Mouse (Mus musculus) C2C12 (cell line): ENCODE results near the gene Pdss2. TPM values are rescaled to one million over a fixed set of nuclear protein-coding genes. Genes with fewer than 3 reads are reported as not detected.

Source experiments
- H3K27me3 ChIP-seq: one replicate; pipeline ENCODE4 v1.6.1; 2011; ENCODE audit not compliant: control insufficient read depth, insufficient read depth, insufficient read length
- H3K36me3 ChIP-seq: one replicate; pipeline ENCODE4 v1.6.1; 2011; ENCODE audit not compliant: control insufficient read depth, insufficient read depth
- H3K4me3 ChIP-seq: one replicate; pipeline ENCODE4 v1.5.1; 2011; ENCODE audit warnings: mild to moderate bottlenecking, control low read depth; ENCODE audit not compliant: poor library complexity, insufficient read depth, severe bottlenecking
- H3K79me2 ChIP-seq: one replicate; pipeline ENCODE4 v1.6.1; 2011; ENCODE audit not compliant: control insufficient read depth, insufficient read depth
- H3K79me3 ChIP-seq: one replicate; pipeline ENCODE4 v1.6.1; 2011; ENCODE audit warnings: low read depth, control low read depth
- H3ac ChIP-seq: one replicate; pipeline ENCODE3; 2011; ENCODE audit warnings: low read depth; ENCODE audit not compliant: control insufficient read depth, insufficient read length
- CEBPB ChIP-seq: IDR thresholded peaks from one replicate; pipeline ENCODE4 v1.6.1; 2011; ENCODE audit warnings: low read depth, mild to moderate bottlenecking, control low read depth, moderate library complexity
- CTCF ChIP-seq: IDR thresholded peaks from one replicate; pipeline ENCODE4 v1.5.1; 2011; ENCODE audit not compliant: control insufficient read depth, insufficient read depth, insufficient read length
- FOSL1 ChIP-seq: IDR thresholded peaks from one replicate; pipeline ENCODE4 v1.8.0; 2011; ENCODE audit warnings: mild to moderate bottlenecking, low read length; ENCODE audit not compliant: poor library complexity, insufficient read depth, severe bottlenecking
- MAX ChIP-seq: IDR thresholded peaks from one replicate; pipeline ENCODE4 v1.6.1; 2011; ENCODE audit warnings: mild to moderate bottlenecking, control low read depth
- MYOD1 ChIP-seq: IDR thresholded peaks from one replicate; pipeline ENCODE4 v1.6.1; 2011; ENCODE audit warnings: low read depth; ENCODE audit not compliant: control insufficient read depth, insufficient read length
- MYOG ChIP-seq: IDR thresholded peaks from one replicate; pipeline ENCODE4 v1.6.1; 2011; ENCODE audit not compliant: control insufficient read depth, insufficient read length; ENCODE audit errors: extremely low read depth
- USF1 ChIP-seq: IDR thresholded peaks from one replicate; pipeline ENCODE4 v1.6.1; 2011; ENCODE audit warnings: low read depth, mild to moderate bottlenecking, control low read depth, moderate library complexity
- polyA plus RNA-seq: library from polyadenylated mRNA; unstranded; fragments of >200 nt; fragmentation: generic; extraction: Trizol; gene quantifications from one replicate; pipeline ENCODE4 v1.2.1, GENCODE M21; 2012; ENCODE audit warnings: missing spikeins

The Pdss2 gene
- polyA plus RNA-seq, 1 experiment, result 7.5 TPM

GRCm38 (mm10) chr10:43483426-43483995, 262.2 kb downstream of the Pdss2 start:
- Histone ChIP-seq H3K4me3 (no peak overlapping the region), H3ac (no peak overlapping the region), H3K79me3 (peaks cover 60% of the 10 kb centered on the region), H3K79me2 (peaks cover 87% of the 10 kb centered on the region), H3K27me3 (no peaks in the 10 kb centered on the region), H3K36me3 (no peaks in the 10 kb centered on the region)
- TF ChIP-seq USF1, result no peak
- TF ChIP-seq FOSL1, result no peak
- TF ChIP-seq MYOG, result no peak
- TF ChIP-seq CTCF, result no peak
- no peak for TF ChIP-seq MYOD1
- TF ChIP-seq CEBPB, result no peak
- TF ChIP-seq MAX, result no peak

DNA sequence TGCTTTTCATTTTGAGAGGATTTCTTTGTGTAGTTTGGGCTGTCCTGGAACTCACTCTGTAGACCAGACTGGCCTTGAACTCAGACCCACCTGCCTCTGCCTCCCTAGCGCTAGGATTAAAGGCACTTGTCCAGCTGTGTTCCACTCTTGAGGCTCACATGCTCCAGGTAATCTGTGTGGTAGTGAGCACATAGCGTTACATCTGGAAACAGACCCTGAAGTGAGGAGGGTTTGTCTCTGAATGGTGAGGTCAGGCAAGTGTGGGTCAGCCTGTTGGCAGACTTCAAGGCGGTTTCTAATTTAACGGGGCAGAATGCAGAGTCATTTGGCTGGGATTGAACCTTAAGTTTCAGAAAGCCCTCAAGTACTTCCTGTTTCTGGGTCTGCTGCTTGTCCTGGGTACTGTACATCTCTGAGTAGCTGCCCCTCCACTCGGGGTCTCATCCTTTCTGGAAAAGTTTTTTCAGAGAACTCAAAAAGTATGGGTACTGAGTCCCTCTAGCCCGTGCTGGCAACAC, 264.5 kb downstream of the Pdss2 start:
- Histone ChIP-seq H3K36me3 (no peaks in the 10 kb centered on the region), H3ac (no peak overlapping the region), H3K4me3 (no peak overlapping the region), H3K79me3 (peaks cover 61% of the 10 kb centered on the region), H3K27me3 (no peaks in the 10 kb centered on the region), H3K79me2 (peaks cover 99% of the 10 kb centered on the region)
- no peak for TF ChIP-seq MYOD1
- TF ChIP-seq MYOG, result no peak
- no peak for TF ChIP-seq MAX
- TF ChIP-seq CEBPB, result no peak
- TF ChIP-seq FOSL1, result no peak
- TF ChIP-seq CTCF, result no peak
- TF ChIP-seq USF1, result no peak

- TF ChIP-seq MYOG (no peak), CTCF (no peak), CEBPB (no peak), MAX (no peak), USF1 (no peak), MYOD1 (no peak), FOSL1 (no peak)
- Histone ChIP-seq H3K4me3 (no peak overlapping the region), H3K79me3 (peaks cover 52% of the 10 kb centered on the region), H3K79me2 (peaks cover 96% of the 10 kb centered on the region), H3K36me3 (no peaks in the 10 kb centered on the region), H3K27me3 (no peaks in the 10 kb centered on the region), H3ac (no peak overlapping the region)
Measured at GRCm38 (mm10) chr10:43487441-43488010, 266.2 kb downstream of the Pdss2 start.

DNA sequence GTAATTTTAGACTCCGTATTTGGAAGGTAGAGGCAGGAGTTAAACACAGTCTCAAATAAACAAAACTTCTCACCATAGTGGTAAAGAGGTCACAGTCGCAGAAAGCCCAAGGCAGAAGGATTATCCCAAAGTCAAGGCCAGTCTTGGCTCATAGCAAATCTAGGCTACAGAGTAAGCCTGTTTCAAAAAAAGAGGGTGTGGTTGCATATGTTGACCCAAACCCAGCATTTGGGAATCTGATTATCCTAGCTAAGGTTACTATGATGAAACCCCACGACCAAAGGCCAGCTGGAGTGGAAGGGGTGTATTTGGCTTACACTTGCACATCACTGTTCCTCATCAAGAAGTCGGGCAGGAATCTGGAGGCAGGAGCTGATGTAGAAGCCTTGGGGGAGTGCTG, 267.0 kb downstream of the Pdss2 start:
- Histone ChIP-seq H3K4me3 (no peak overlapping the region), H3K79me2 (peaks cover 96% of the 10 kb centered on the region), H3K36me3 (no peaks in the 10 kb centered on the region), H3ac (no peak overlapping the region), H3K79me3 (peaks cover 46% of the 10 kb centered on the region), H3K27me3 (no peaks in the 10 kb centered on the region)
- TF ChIP-seq MAX (no peak), MYOG (no peak), MYOD1 (no peak), CEBPB (no peak), FOSL1 (no peak), CTCF (no peak), USF1 (no peak)

GRCm38 (mm10) chr10:43489139-43489538, 267.9 kb downstream of the Pdss2 start:
- H3K79me2 ChIP-seq, result peaks cover 89% of the 10 kb centered on the region
- TF ChIP-seq CEBPB (no peak), MAX (no peak), MYOG (no peak), USF1 (no peak), CTCF (no peak), FOSL1 (no peak), MYOD1 (no peak)
- no peak overlapping the region for H3K4me3 ChIP-seq

More at GRCm38 (mm10) chr10:43489139-43489538, 267.9 kb downstream of the Pdss2 start:
- no peaks in the 10 kb centered on the region for H3K27me3 ChIP-seq
- H3K79me3 ChIP-seq, result peaks cover 38% of the 10 kb centered on the region
- peaks cover 4% of the 10 kb centered on the region for H3K36me3 ChIP-seq
- no peak overlapping the region for H3ac ChIP-seq
